Mouse (Mus musculus): ENCODE results near the gene C1ra.
A peak's percentile ranks its signal among the peaks of the same experiment; 100 is the strongest.
"Not testable (repeated sequence)": the region's sequence is repeated elsewhere in the genome, so short reads cannot be mapped to it uniquely, and the experiment has no call there.

The C1ra gene

GRCm38 (mm10) chr6:124544466-124544865, 32.3 kb downstream of the C1ra start:
- no peak for DNase-seq (ENCODE audit: low spot score)

- no peak for DNase-seq (ENCODE audit: low spot score)
These were observed 33.2 kb downstream of the C1ra start for GRCm38 (mm10) chr6:124545425-124545824.

GRCm38 (mm10) chr6:124547979-124548378, 35.8 kb downstream of the C1ra start:
- DNase-seq (ENCODE audit: low spot score): not testable (repeated sequence)

- no peak for DNase-seq (ENCODE audit: low spot score)
These were observed 36.9 kb downstream of the C1ra start for GRCm38 (mm10) chr6:124549023-124549550.

- no peak for DNase-seq (ENCODE audit: low spot score)
These were observed 40.6 kb downstream of the C1ra start for GRCm38 (mm10) chr6:124552766-124553165.

GRCm38 (mm10) chr6:124555956-124556355, 43.8 kb downstream of the C1ra start:
- not testable (repeated sequence) for DNase-seq (ENCODE audit: low spot score)

GRCm38 (mm10) chr6:124561156-124561555, 49.0 kb downstream of the C1ra start:
- not testable (repeated sequence) for DNase-seq (ENCODE audit: low spot score)

- DNase-seq (ENCODE audit: low spot score): not testable (repeated sequence)
These were observed 49.4 kb downstream of the C1ra start for GRCm38 (mm10) chr6:124561611-124562010.

GRCm38 (mm10) chr6:124570026-124570425, 57.8 kb downstream of the C1ra start, which contains the start of gene C1rb:
Gene C1rb (plus strand): TSS chr6:124570294.
- peak; percentile 87 for DNase-seq (ENCODE audit: low spot score)

Measured in embryo, embryonic 10.5 days (tissue).